Mouse (Mus musculus): ENCODE results near the gene Fam172a.

DNA sequence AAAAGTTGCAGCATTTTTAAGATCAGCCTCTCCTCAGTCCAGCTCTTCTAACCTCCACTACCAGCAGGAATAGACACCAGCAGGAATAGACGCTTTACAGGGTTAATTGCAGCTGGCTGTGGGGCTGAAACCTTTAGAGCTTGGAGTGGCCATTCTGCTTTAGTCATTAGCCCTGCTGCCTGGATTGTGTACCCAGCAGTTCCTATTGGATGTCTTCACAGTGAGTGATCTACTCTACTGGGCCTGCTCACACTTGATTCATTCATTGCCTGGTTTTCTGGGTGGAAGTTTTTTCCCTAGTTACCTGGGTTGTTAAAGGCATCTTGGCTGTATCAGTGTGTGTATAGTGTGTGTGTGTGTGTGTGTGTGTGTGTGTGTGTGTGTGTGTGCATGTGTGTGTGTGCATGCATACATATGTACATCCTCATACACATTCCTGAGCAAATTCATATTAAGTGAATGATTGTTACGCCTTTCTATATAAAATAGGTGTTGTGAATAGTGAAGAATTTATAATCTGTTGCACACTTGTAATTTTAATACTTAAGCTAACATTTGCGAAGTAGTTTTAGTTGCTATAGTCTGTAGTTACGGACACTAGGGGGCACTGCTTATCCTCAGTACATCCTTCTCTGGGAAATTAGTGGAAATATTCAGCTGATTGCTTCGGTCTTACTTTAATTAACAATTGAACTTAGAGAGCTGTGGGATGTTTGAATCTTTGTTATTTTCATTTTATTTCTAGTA lies 280.4 kb downstream of the Fam172a start:
- TF ChIP-seq CTCF (IDR thresholded peaks at IDR 0.05; ENCODE audit: borderline replicate concordance, insufficient read depth, low read length), result no peak
- no peak for TF ChIP-seq POLR2A (IDR thresholded peaks at IDR 0.05; ENCODE audit: low read depth, low read length)
